8 mouse cellular contexts compared by ENCODE assay signal in genomic region chr9:105527219-105527618, GRCm38 (mm10). TPM values are rescaled to one million over a fixed set of nuclear protein-coding genes. Genes with fewer than 3 reads are reported as not detected.
DNase-seq lines count a peak whose midpoint lies in the region; ATAC-seq and TF ChIP-seq lines count a peak whose summit lies in the region.

Atp2c1 (minus strand) TSS chr9:105527319.

- intact Hi-C loops in heart, adult 2 months (cut with DNase I), result no loop called here

- TF ChIP-seq POLR2A in heart, adult 2 months (IDR thresholded peaks at IDR 0.05; ENCODE audit: insufficient read depth, low read depth, low read length), result no peak

- H3K4me1 ChIP-seq in heart, adult 2 months (ENCODE audit: control insufficient read depth, insufficient read depth, low read length), result no peaks in the 10 kb centered on the region
- peaks cover 31% of the 10 kb centered on the region for H3K4me1 ChIP-seq in midbrain, embryonic 13.5 days (replicated peaks)

- no peak within 1 kb of the TSS for H3K4me3 ChIP-seq in heart, adult 2 months
- H3K4me3 ChIP-seq in midbrain, embryonic 13.5 days (replicated peaks), result no peak within 1 kb of the TSS

- H3K9me3 ChIP-seq in midbrain, embryonic 13.5 days, result no peaks in the 10 kb centered on the region

- no peak within 1 kb of the TSS for H3K27ac ChIP-seq in heart, adult 2 months
- H3K27ac ChIP-seq in midbrain, embryonic 13.5 days, result peak within 1 kb of the TSS; percentile 41; the same call in 1 of the 2 replicates

- 86% methylated on average over 12 of the region's 12 CpGs for WGBS in heart, adult 2 months
- WGBS in midbrain, embryonic 13.5 days, result 92% methylated on average over 12 of the region's 12 CpGs

- H3K79me2 ChIP-seq in heart, adult 2 months (replicated peaks; ENCODE audit: control insufficient read depth, insufficient read depth, low read length), result no peaks in the 10 kb centered on the region

- H3K27me3 ChIP-seq in heart, adult 2 months (ENCODE audit: control insufficient read depth, insufficient read depth, low read length), result no peaks in the 10 kb centered on the region
- H3K27me3 ChIP-seq in midbrain, embryonic 13.5 days, result no peaks in the 10 kb centered on the region

- DNase-seq in left cerebral cortex, adult 18-20 months (ENCODE audit: low spot score in 2 of 2), result no peak
- no peak for DNase-seq in left cerebral cortex, adult 11 months (ENCODE audit: low spot score)
- DNase-seq in heart, adult 2 months, result no peak
- no peak for DNase-seq in layer of hippocampus, postnatal 10 days (ENCODE audit: low spot score in 2 of 2)
- DNase-seq in retina, embryonic 14.5 days (ENCODE audit: low spot score), result no peak

- TF ChIP-seq CTCF in heart, adult 2 months (IDR thresholded peaks at IDR 0.05), result no peak

- no peak for ATAC-seq in common myeloid progenitor, adult 5-6 weeks (replicated peaks; ENCODE audit: low read depth, poor library complexity, severe bottlenecking)
- no peak for ATAC-seq in midbrain, embryonic 13.5 days
- ATAC-seq in frontal cortex, adult (ENCODE audit: low TSS enrichment), result no peak

- no peak within 1 kb of the TSS for H3K9ac ChIP-seq in heart, adult 2 months (ENCODE audit: low read depth, low read length)
- H3K9ac ChIP-seq in midbrain, embryonic 13.5 days (replicated peaks), result no peak within 1 kb of the TSS

- no peak for TF ChIP-seq EP300 in heart, adult 2 months (IDR thresholded peaks at IDR 0.05; ENCODE audit: insufficient read depth, low read depth, low read length)

- H3K36me3 ChIP-seq in heart, adult 2 months (ENCODE audit: control insufficient read depth, insufficient read depth, low read length), result no peaks in the 10 kb centered on the region
- no peaks in the 10 kb centered on the region for H3K36me3 ChIP-seq in midbrain, embryonic 13.5 days

- no peak within 1 kb of the TSS for H3K4me2 ChIP-seq in midbrain, embryonic 13.5 days (replicated peaks)

RNA-seq across cellular contexts. Expression of gene Atp2c1, which starts in this region (rescaled TPM):
- total RNA-seq in left cerebral cortex, adult 18-20 months (2021), result 100 to 1,000 TPM; 202 to 204 TPM
- 58.7 and 66.9 TPM in 2 replicates for total RNA-seq in common myeloid progenitor, adult 5-6 weeks (2017)
- total RNA-seq in heart, adult 2 months (2021), result 10 to 100 TPM; 57.7 to 62.9 TPM
- polyA plus RNA-seq in heart, adult 2 months (2012; rRNA removed), result 26.6 and 54.2 TPM in 2 replicates
- 100 to 1,000 TPM; 252 to 278 TPM for total RNA-seq in layer of hippocampus, postnatal 10 days (2021)
- polyA plus RNA-seq in midbrain, embryonic 13.5 days (2015; fragmentation: Nextera tagmentation; extraction: Ambion mirVana), result 85.8 and 89.0 TPM in 2 replicates
